In the genomic region with DNA sequence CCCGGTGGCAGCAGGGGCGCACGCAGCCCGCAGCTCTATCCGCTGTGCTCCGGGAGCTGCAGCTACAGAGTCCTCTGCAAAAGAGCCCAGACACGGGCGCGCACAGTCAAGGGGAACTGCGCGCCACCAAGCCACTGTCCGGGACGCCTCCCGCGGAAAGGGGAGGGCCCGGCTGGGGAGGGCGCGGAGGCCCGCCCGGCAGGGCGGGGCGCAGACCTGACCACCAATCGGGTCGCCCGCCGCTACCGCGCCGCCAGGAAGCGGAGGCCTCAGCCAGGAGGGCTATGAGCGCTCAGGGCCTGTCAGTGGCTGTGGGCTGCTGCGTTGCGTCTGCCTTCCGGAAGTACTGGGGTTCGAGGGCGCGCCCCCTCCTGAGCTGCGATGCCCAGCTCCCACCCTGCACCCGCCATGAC, we compare ENCODE assay signal across 8 mouse cellular contexts. TPM values are rescaled to one million over a fixed set of nuclear protein-coding genes. Genes with fewer than 3 reads are reported as not detected.
A peak's percentile ranks its signal among the peaks of the same experiment; 100 is the strongest.
DNase-seq lines count a peak whose midpoint lies in the region; ATAC-seq lines count a peak whose summit lies in the region.
"Not testable (repeated sequence)": the region's sequence is repeated elsewhere in the genome, so short reads cannot be mapped to it uniquely, and the experiment has no call there.

A gene (minus strand): TSS at position 139 of the 413 bp plus-strand sequence.

- not testable (repeated sequence) for H3K36me3 ChIP-seq in forebrain, embryonic 16.5 days (ENCODE audit: control insufficient read depth, insufficient read depth); heart, embryonic 16.5 days (ENCODE audit: control insufficient read depth, insufficient read depth); kidney, embryonic 15.5 days

- H3K4me3 ChIP-seq in forebrain, embryonic 16.5 days (replicated peaks; ENCODE audit: low read length): peak within 1 kb of the TSS; percentile 36
- H3K4me3 ChIP-seq in heart, embryonic 16.5 days (ENCODE audit: low read length): peak within 1 kb of the TSS; percentile 56
- peak within 1 kb of the TSS; percentile 56 for H3K4me3 ChIP-seq in kidney, embryonic 15.5 days (replicated peaks)

- H3K9me3 ChIP-seq in forebrain, embryonic 16.5 days (ENCODE audit: control insufficient read depth, low read length); heart, embryonic 16.5 days (replicated peaks; ENCODE audit: control insufficient read depth, low read length); kidney, embryonic 15.5 days (replicated peaks): not testable (repeated sequence)

- DNase-seq in adrenal gland, postnatal 4 days (ENCODE audit: low spot score in 2 of 2): peak; percentile 26 to 48
- peak; percentile 22 to 62 for DNase-seq in left cerebral cortex, postnatal 25 days (ENCODE audit: low spot score in 2 of 2)
- DNase-seq in lung, postnatal 25 days (ENCODE audit: low spot score): peak; percentile 33
- DNase-seq in right cerebral cortex, adult 2 months (ENCODE audit: low spot score in 2 of 2): peak; percentile 7 to 29
- DNase-seq in urinary bladder, adult 2 months (ENCODE audit: low spot score): peak; percentile 59

- not testable (repeated sequence) for ATAC-seq in forebrain, embryonic 16.5 days; heart, embryonic 16.5 days (replicated peaks; ENCODE audit: extremely low read depth, insufficient read depth, low FRiP score)
- ATAC-seq in kidney, embryonic 15.5 days (replicated peaks; ENCODE audit: low FRiP score): peak; percentile 69; the same call in 1 of the 2 replicates

- H3K27ac ChIP-seq in forebrain, embryonic 16.5 days (ENCODE audit: low read length); heart, embryonic 16.5 days (ENCODE audit: low read length): not testable (repeated sequence)
- peak within 1 kb of the TSS; percentile 71 for H3K27ac ChIP-seq in kidney, embryonic 15.5 days

- peak within 1 kb of the TSS; percentile 19; the same call in 1 of the 2 replicates for H3K4me2 ChIP-seq in forebrain, embryonic 16.5 days (ENCODE audit: low read length)
- H3K4me2 ChIP-seq in heart, embryonic 16.5 days (ENCODE audit: low read depth, low read length): peak within 1 kb of the TSS; percentile 58
- peak within 1 kb of the TSS; percentile 56 for H3K4me2 ChIP-seq in kidney, embryonic 15.5 days

- WGBS in forebrain, embryonic 16.5 days: 3% methylated on average over 38 of the region's 39 CpGs
- WGBS in heart, embryonic 16.5 days: 1% methylated on average over 32 of the region's 39 CpGs
- WGBS in kidney, embryonic 15.5 days: under 1% methylated on average over 27 of the region's 39 CpGs

- H3K27me3 ChIP-seq in forebrain, embryonic 16.5 days (replicated peaks; ENCODE audit: control insufficient read depth, insufficient read depth, low read length); heart, embryonic 16.5 days (ENCODE audit: control insufficient read depth, insufficient read depth, low read length); kidney, embryonic 15.5 days: not testable (repeated sequence)

- not testable (repeated sequence) for H3K9ac ChIP-seq in forebrain, embryonic 16.5 days (replicated peaks; ENCODE audit: low read depth, low read length)
- H3K9ac ChIP-seq in heart, embryonic 16.5 days (ENCODE audit: low read length): peak within 1 kb of the TSS; percentile 52; the same call in 1 of the 2 replicates
- peak within 1 kb of the TSS; percentile 59 for H3K9ac ChIP-seq in kidney, embryonic 15.5 days

- intact Hi-C loops in left cerebral cortex, postnatal 25 days (cut with DNase I): not testable (repeated sequence)

- not testable (repeated sequence) for H3K4me1 ChIP-seq in forebrain, embryonic 16.5 days (replicated peaks; ENCODE audit: control insufficient read depth, insufficient read depth, low read length); heart, embryonic 16.5 days (ENCODE audit: control insufficient read depth, insufficient read depth, low read length); kidney, embryonic 15.5 days

RNA-seq across cellular contexts. Expression of the gene that starts here (rescaled TPM):
- 1 to 10 TPM; 2.3 to 4.2 TPM for total RNA-seq in adrenal gland, postnatal 4 days (2021)
- 1.4 and 1.7 TPM in 2 replicates for polyA plus RNA-seq in forebrain, embryonic 16.5 days (2015; fragmentation: Nextera tagmentation; extraction: Ambion mirVana)
- 1.1 and 1.5 TPM in 2 replicates for polyA plus RNA-seq in heart, embryonic 16.5 days (2015; fragmentation: Nextera tagmentation; extraction: Ambion mirVana)
- polyA plus RNA-seq in kidney, embryonic 15.5 days (2015; fragmentation: Nextera tagmentation; extraction: Ambion mirVana): 2.4 and 2.9 TPM in 2 replicates
- 1 to 10 TPM; 1.9 to 2.2 TPM for total RNA-seq in left cerebral cortex, postnatal 25 days (2021)
- polyA plus RNA-seq in urinary bladder, adult 2 months (2012; rRNA removed): 0.99 and 1.6 TPM in 2 replicates
